Mouse (Mus musculus) neural tube, embryonic 13.5 days (tissue): ENCODE measurements around the gene Ccdc175. TPM values are rescaled to one million over a fixed set of nuclear protein-coding genes. Genes with fewer than 3 reads are reported as not detected.
A peak's percentile ranks its signal among the peaks of the same experiment; 100 is the strongest.

ENCODE experiments used
- ATAC-seq: fragments of 200-750 bp; cut with Nextera tagmentation; 2 replicates; pipeline ENCODE4 v1.8.0; 2017; ENCODE audit warnings: low read depth, mild to moderate bottlenecking, moderate TSS enrichment, moderate library complexity
- H3K27ac ChIP-seq: fragments of 300-500 bp; sonication (generic); replicated peaks from 2 replicates; pipeline ENCODE4 v1.5.1; 2015; ENCODE audit warnings: moderate library complexity, mild to moderate bottlenecking, inconsistent platforms
- H3K27me3 ChIP-seq: fragments of 300-500 bp; sonication (generic); 2 replicates; pipeline ENCODE4 v1.6.1; 2015; ENCODE audit warnings: mild to moderate bottlenecking, inconsistent platforms
- H3K36me3 ChIP-seq: fragments of 300-500 bp; sonication (generic); 2 replicates; pipeline ENCODE4 v1.6.1; 2015; ENCODE audit warnings: mild to moderate bottlenecking, inconsistent platforms
- H3K4me1 ChIP-seq: fragments of 300-500 bp; sonication (generic); replicated peaks from 2 replicates; pipeline ENCODE4 v1.6.1; 2015; ENCODE audit warnings: inconsistent platforms
- H3K4me2 ChIP-seq: fragments of 300-500 bp; sonication (generic); 2 replicates; pipeline ENCODE4 v1.6.1; 2015; ENCODE audit warnings: inconsistent platforms, mild to moderate bottlenecking, moderate library complexity
- H3K4me3 ChIP-seq: fragments of 300-500 bp; sonication (generic); 2 replicates; pipeline ENCODE4 v1.5.1; 2015; ENCODE audit warnings: mild to moderate bottlenecking, inconsistent platforms
- H3K9ac ChIP-seq: fragments of 300-500 bp; sonication (generic); 2 replicates; pipeline ENCODE4 v1.6.1; 2015; ENCODE audit warnings: moderate library complexity, mild to moderate bottlenecking, inconsistent platforms
- H3K9me3 ChIP-seq: fragments of 300-500 bp; sonication (generic); 2 replicates; pipeline ENCODE4 v1.6.1; 2016; ENCODE audit warnings: inconsistent platforms
- WGBS: fragments of 180-500 bp; shearing (Covaris S2); methylation state at CpG from one replicate; pipeline ENCODE4 v1.1.7; 2015; 5-methylcytosine and 5-hydroxymethylcytosine counted together
- polyA plus RNA-seq: library from polyadenylated mRNA; unstranded; fragments of >200 nt; fragmentation: Nextera tagmentation; extraction: Ambion mirVana; gene quantifications from 2 replicates; pipeline ENCODE4 v1.2.1, GENCODE M21; 2015

Ccdc175 gene
- polyA plus RNA-seq, 1 experiment from 2014 or later: not detected

- WGBS: 86% methylated on average over 4 of the region's 4 CpGs
- Histone ChIP-seq H3K4me3 (no peak overlapping the region), H3K27me3 (no peaks in the 10 kb centered on the region), H3K4me1 (peaks cover 29% of the 10 kb centered on the region), H3K9ac (no peak overlapping the region), H3K36me3 (peaks cover 49% of the 10 kb centered on the region), H3K4me2 (no peak overlapping the region), H3K9me3 (no peaks in the 10 kb centered on the region), H3K27ac (no peak overlapping the region)
- no peak for ATAC-seq
Measured at GRCm38 (mm10) chr12:72089802-72090201, 95.0 kb downstream of the Ccdc175 start.

GRCm38 (mm10) chr12:72086166-72086825 is 98.5 kb downstream of the Ccdc175 start:
- Histone ChIP-seq H3K9me3 (no peaks in the 10 kb centered on the region), H3K36me3 (peaks cover 14% of the 10 kb centered on the region), H3K27me3 (no peaks in the 10 kb centered on the region), H3K4me2 (peak overlapping the region; percentile 84), H3K4me3 (peak overlapping the region; percentile 64), H3K27ac (peak overlapping the region; percentile 98), H3K4me1 (peaks cover 49% of the 10 kb centered on the region), H3K9ac (peak overlapping the region; percentile 89)
- 1% methylated on average over 18 of the region's 18 CpGs for WGBS
- ATAC-seq: no peak

- Histone ChIP-seq H3K4me2 (peak within 1 kb of the TSS; percentile 84), H3K27me3 (no peaks in the 10 kb centered on the region), H3K27ac (peak within 1 kb of the TSS; percentile 98), H3K9me3 (no peaks in the 10 kb centered on the region), H3K4me3 (peak within 1 kb of the TSS; percentile 64), H3K9ac (peak within 1 kb of the TSS; percentile 89), H3K4me1 (peaks cover 49% of the 10 kb centered on the region), H3K36me3 (peaks cover 8% of the 10 kb centered on the region; the same call in 1 of the 2 replicates)
- ATAC-seq: peak; percentile 97
- WGBS: under 1% methylated on average over 60 of the region's 60 CpGs
Measured at GRCm38 (mm10) chr12:72085329-72086165, 99.3 kb downstream of the Ccdc175 start, which contains the start of the genes L3hypdh and Jkamp. Gene L3hypdh (minus strand): TSS chr12:72085439. Gene Jkamp (plus strand): TSS chr12:72085589.

- 0 out of 2 replicates have a peak, but pooled peaks cover 2% of the 10 kb centered on the region for H3K36me3 ChIP-seq
- H3K4me1 ChIP-seq: peaks cover 48% of the 10 kb centered on the region
- H3K27me3 ChIP-seq: no peaks in the 10 kb centered on the region
- ATAC-seq: no peak
- H3K4me2 ChIP-seq: peak overlapping the region; percentile 84
- H3K4me3 ChIP-seq: peak overlapping the region; percentile 64
- H3K9ac ChIP-seq: peak overlapping the region; percentile 81
- WGBS: under 1% methylated on average over 31 of the region's 31 CpGs
- H3K27ac ChIP-seq: peak overlapping the region; percentile 90
- no peaks in the 10 kb centered on the region for H3K9me3 ChIP-seq
Measured at GRCm38 (mm10) chr12:72085024-72085328, 99.9 kb downstream of the Ccdc175 start.

GRCm38 (mm10) chr12:72084261-72085023 is 100.4 kb downstream of the Ccdc175 start:
- peak; percentile 13 for ATAC-seq
- Histone ChIP-seq H3K4me3 (peak overlapping the region; percentile 64), H3K9ac (peak overlapping the region; percentile 81), H3K27ac (peak overlapping the region; percentile 90), H3K4me2 (peak overlapping the region; percentile 84), H3K9me3 (no peaks in the 10 kb centered on the region), H3K36me3 (no peaks in the 10 kb centered on the region), H3K4me1 (peaks cover 45% of the 10 kb centered on the region), H3K27me3 (no peaks in the 10 kb centered on the region)
- WGBS: 3% methylated on average over 46 of the region's 46 CpGs

- no peak overlapping the region for H3K27ac ChIP-seq
- 85% methylated on average over 9 of the region's 9 CpGs for WGBS
- 0 out of 2 replicates have a peak overlapping the region, but pooled peaks have one; percentile 84 for H3K4me2 ChIP-seq
- H3K36me3 ChIP-seq: no peaks in the 10 kb centered on the region
- H3K9me3 ChIP-seq: no peaks in the 10 kb centered on the region
- peaks cover 36% of the 10 kb centered on the region for H3K4me1 ChIP-seq
- no peak overlapping the region for H3K9ac ChIP-seq
- no peaks in the 10 kb centered on the region for H3K27me3 ChIP-seq
- ATAC-seq: no peak
- no peak overlapping the region for H3K4me3 ChIP-seq
Measured at GRCm38 (mm10) chr12:72083265-72083664, 101.6 kb downstream of the Ccdc175 start.

GRCm38 (mm10) chr12:72082370-72082769 is 102.5 kb downstream of the Ccdc175 start:
- Histone ChIP-seq H3K4me3 (peak overlapping the region; percentile 20), H3K9me3 (no peaks in the 10 kb centered on the region), H3K9ac (peak overlapping the region; percentile 52), H3K27ac (no peak overlapping the region), H3K4me1 (peaks cover 27% of the 10 kb centered on the region), H3K36me3 (no peaks in the 10 kb centered on the region), H3K27me3 (no peaks in the 10 kb centered on the region), H3K4me2 (peak overlapping the region; percentile 45)
- ATAC-seq: no peak
- WGBS: 20% methylated on average over 18 of the region's 18 CpGs

GRCm38 (mm10) chr12:72081961-72082360 is 102.9 kb downstream of the Ccdc175 start:
- WGBS: 66% methylated on average over 3 of the region's 3 CpGs
- Histone ChIP-seq H3K36me3 (no peaks in the 10 kb centered on the region), H3K4me3 (no peak overlapping the region), H3K9ac (peak overlapping the region; percentile 52), H3K4me2 (peak overlapping the region; percentile 45), H3K4me1 (peaks cover 24% of the 10 kb centered on the region), H3K9me3 (no peaks in the 10 kb centered on the region), H3K27ac (no peak overlapping the region), H3K27me3 (no peaks in the 10 kb centered on the region)
- no peak for ATAC-seq

GRCm38 (mm10) chr12:72078248-72078647 is 106.6 kb downstream of the Ccdc175 start:
- no peaks in the 10 kb centered on the region for H3K27me3 ChIP-seq
- whole genome bisulfite sequencing: 88% methylated on average over 3 of the region's 3 CpGs
- H3K9ac ChIP-seq: no peak overlapping the region
- H3K36me3 ChIP-seq: peaks cover 5% of the 10 kb centered on the region; the same call in 1 of the 2 replicates
- no peak for ATAC-seq
- H3K27ac ChIP-seq: no peak overlapping the region
- peaks cover 10% of the 10 kb centered on the region for H3K4me1 ChIP-seq
- H3K4me3 ChIP-seq: no peak overlapping the region
- H3K9me3 ChIP-seq: no peaks in the 10 kb centered on the region
- H3K4me2 ChIP-seq: no peak overlapping the region

- under 1% methylated on average over 94 of the region's 94 CpGs for WGBS
- peak within 1 kb of the TSS; percentile 84 for H3K9ac ChIP-seq
- H3K36me3 ChIP-seq: peaks cover 5% of the 10 kb centered on the region; the same call in 1 of the 2 replicates
- H3K27ac ChIP-seq: peak within 1 kb of the TSS; percentile 86
- peak within 1 kb of the TSS; percentile 85 for H3K4me2 ChIP-seq
- peaks cover 17% of the 10 kb centered on the region for H3K27me3 ChIP-seq
- ATAC-seq: peak; percentile 92
- peaks cover 18% of the 10 kb centered on the region for H3K4me1 ChIP-seq
- H3K9me3 ChIP-seq: no peaks in the 10 kb centered on the region
- peak within 1 kb of the TSS; percentile 74 for H3K4me3 ChIP-seq
Measured at GRCm38 (mm10) chr12:72070327-72071269, 114.2 kb downstream of the Ccdc175 start, which contains the start of gene Gpr135. Gene Gpr135 (minus strand): TSS chr12:72071125.
